Mouse (Mus musculus) frontal cortex, adult (tissue): ENCODE measurements around the gene Grik3.

ENCODE experiments used
- ATAC-seq: cut with Nextera tagmentation; 2 replicates; pipeline ENCODE4 v1.9.2; 2017; ENCODE audit warnings: mild to moderate bottlenecking, moderate library complexity, mixed read lengths; ENCODE audit not compliant: low TSS enrichment

Gene Grik3

DNA sequence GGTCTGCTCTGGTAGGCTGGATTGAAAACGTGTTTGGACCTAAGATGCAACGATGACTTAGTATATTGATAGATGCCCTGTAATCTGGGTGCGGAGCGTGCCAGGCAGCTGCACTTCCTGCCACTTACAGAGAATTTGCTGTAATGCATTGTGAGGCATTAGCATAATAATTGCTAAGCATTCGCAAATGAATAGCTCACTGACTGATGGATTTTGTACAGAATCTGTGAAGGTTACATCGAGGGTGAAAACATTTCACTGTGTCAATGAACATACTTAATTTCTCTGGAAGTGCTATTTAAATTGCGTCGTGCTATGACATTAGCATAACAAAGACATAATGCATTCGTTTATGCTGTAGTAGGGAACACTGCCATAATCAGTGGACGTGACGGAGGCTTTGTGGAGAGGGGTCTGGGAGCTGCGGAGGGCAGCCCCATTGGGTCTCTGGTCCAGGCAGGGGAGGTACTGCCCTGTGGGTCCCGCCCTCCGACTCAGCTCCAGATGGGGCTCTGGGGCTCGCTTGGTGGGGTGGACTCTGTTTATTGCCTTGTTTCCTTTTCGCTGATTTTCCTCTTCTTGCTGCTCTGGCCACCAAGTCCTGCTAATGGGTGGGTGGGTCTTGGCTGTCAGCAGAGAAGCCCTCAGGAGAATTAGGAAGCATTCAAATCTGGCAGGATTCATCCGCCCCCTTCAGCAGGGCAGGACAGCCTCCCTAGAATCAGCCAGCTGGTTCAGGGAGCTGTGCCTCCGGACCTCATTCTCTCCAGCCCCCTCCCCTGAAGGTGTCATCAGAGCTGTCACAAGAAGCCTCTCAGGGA is 54.7 kb downstream of the Grik3 start:
- no peak for ATAC-seq

DNA sequence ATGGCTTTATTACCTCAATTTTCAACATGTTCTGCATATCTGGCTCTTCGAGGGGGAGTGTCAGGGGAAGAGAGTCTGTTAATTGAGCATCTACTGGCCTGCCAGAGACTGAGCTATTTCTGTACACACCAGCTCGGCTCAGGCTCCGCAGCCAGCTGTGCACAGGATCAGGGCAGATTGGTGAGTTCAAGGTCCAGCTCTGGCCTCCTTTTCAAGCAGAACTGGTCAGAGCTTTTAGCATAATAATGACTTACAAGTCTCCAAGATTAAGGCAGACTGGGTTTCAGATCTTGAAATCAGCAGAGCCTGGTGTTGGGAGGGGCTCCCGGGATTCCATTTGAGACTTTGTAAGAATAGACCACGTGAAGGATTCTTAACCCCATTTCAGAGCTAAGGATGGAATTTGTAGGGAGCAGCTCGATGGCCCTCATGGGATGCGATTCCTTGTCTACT is 55.3 kb downstream of the Grik3 start:
- no peak for ATAC-seq

- no peak for ATAC-seq
Measured at GRCm38 (mm10) chr4:125548190-125548589, 57.7 kb downstream of the Grik3 start.

GRCm38 (mm10) chr4:125553754-125554153 is 63.3 kb downstream of the Grik3 start:
- no peak for ATAC-seq

GRCm38 (mm10) chr4:125556405-125557308 is 66.2 kb downstream of the Grik3 start:
- ATAC-seq, result no peak

DNA sequence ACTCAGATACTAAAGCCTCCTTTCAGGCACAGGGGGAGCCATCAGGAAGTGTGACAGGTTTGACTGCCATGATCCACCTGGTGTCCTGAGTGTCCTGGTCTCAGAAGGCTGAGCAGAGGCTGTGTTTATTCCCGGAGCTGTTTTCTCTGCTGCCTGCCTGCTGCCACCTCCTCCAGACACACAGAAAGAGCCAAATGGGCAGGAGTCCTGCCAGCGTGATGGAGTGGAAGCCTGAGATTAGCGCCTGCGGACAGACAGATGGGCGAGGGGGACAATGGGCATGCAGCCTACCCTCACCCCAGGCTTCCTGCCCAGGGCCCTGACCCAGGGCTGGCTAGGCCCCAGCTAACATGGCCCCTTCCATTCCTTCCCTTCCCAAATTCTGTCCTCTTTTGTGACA is 69.1 kb downstream of the Grik3 start:
- ATAC-seq, result no peak

DNA sequence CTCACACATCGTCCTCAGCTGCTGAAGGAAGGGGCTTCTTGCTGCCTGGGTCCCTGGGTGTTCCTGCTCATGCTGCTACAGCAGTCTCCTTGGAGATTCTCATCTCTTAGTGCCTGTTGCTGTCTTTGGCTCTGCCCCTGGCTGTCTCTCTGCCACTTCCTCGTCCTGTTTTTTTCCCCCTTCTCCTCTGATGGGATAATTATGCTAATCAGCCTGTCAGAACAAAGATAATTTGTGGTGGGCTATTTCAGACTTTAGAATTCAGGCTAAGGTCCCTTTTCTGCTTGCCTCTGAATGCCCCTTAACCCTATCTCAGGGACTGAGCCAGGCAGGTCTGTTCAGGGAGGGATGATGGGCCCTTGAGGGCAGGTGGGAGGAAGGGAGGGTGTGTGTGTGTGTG is 70.3 kb downstream of the Grik3 start:
- ATAC-seq, result no peak

DNA sequence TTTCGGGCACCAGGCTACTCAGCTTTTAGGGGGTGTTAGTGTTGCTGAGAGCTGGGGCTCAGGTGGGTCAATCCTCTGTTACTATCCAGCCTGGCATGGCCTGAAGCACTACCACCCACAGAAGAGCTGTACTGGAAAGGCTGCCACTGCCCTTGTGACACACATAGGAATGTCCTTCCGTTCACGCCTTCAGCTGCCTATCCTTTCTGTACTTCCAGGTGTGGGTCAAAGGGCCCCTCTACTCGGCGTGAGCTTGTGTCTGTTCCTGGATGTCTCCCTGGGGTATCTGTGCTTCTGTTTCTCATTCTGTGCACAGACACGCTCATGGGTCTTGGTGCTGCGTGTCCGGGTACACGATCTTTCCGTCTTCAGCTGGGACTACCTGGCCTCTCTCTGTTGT is 73.1 kb downstream of the Grik3 start:
- no peak for ATAC-seq

- ATAC-seq, result no peak
Measured at GRCm38 (mm10) chr4:125564008-125564710, 73.7 kb downstream of the Grik3 start.

DNA sequence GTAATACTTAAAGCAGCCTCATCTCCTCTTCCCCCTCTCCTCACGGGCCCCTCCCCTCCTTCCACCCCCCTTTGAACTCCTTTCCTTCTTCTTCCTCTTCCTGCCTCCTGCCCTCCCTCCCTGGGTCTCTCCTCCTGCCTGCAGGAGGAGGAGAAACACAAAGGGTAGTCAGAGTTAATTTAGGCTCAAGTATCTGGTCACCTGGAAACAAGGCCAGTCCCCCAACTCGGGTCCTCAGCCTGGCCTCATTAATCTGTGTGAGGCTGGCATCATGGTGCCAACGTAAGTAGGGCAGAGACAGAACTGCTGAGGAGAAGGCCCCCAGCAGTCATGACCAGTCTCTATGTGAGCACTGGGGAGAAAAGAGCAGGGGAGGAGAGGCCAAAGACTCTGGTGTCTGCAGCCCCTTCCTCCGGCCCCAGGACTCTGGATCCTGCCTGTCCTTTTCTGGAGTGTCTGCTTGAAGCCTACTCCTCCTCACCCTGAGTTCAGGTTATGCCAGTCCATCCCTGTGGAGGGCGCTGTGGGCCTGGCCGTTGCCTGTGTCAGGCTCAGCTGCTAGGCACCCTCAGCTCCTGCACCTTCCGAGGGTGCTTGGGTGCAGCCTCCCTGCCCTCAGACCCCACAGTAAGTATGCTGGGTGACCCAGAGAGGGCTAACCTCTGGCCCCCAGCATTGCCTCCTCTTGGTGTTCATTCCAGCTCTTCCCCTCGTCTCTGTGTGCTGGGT is 75.4 kb downstream of the Grik3 start:
- no peak for ATAC-seq

- ATAC-seq, result no peak
Measured at GRCm38 (mm10) chr4:125568210-125568609, 77.7 kb downstream of the Grik3 start.

DNA sequence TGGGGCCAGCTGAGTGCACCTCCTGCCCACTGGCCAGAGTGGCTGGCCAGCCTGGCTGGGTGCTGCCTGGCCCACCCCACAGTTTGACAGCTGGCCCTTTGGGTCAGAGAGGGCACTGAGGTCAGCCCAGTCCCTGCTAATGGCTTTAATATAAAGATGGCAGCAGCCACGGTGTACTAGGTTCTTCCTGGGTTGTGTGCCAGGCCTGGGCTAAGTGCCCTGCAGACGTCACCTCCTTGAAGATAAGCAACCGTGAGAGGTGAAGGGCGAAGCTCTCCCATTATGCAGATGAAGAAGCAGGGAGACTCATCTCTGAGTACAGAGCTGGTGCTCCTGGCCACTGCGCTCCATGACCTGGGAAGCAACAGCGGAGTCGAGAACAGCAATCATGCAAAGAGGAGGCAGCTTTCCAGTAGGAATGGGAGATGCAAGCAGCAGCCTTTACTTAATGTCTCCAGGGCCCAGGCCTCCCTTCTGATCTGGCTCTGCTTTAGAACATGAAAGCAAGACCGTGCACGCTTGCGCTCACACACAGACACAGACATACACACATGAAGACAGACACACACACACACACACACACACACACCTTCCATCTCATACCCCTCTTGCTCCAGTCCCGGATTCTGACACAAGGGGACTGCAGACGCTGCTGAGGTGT is 81.3 kb downstream of the Grik3 start:
- no peak for ATAC-seq

GRCm38 (mm10) chr4:125572312-125572663 is 81.8 kb downstream of the Grik3 start:
- no peak for ATAC-seq

DNA sequence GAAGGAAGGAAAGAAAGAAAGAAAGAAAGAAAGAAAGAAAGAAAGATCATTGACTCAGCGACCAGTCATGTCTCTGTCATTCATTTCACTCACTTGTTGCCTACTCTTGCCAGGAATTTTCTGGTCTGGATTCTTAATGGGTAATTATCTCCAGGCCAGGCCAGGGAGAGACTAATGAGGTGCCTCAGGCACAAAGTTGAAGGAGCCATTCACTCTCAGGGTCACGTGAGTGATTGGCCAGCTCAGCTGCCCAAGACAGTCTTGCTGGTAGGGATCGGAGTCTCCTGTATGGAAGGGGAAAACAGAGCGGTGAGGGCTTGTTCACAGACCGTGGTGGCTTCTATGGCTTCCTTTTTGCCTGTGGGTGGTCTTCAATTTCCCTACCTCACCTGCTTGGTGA is 82.5 kb downstream of the Grik3 start:
- no peak for ATAC-seq

DNA sequence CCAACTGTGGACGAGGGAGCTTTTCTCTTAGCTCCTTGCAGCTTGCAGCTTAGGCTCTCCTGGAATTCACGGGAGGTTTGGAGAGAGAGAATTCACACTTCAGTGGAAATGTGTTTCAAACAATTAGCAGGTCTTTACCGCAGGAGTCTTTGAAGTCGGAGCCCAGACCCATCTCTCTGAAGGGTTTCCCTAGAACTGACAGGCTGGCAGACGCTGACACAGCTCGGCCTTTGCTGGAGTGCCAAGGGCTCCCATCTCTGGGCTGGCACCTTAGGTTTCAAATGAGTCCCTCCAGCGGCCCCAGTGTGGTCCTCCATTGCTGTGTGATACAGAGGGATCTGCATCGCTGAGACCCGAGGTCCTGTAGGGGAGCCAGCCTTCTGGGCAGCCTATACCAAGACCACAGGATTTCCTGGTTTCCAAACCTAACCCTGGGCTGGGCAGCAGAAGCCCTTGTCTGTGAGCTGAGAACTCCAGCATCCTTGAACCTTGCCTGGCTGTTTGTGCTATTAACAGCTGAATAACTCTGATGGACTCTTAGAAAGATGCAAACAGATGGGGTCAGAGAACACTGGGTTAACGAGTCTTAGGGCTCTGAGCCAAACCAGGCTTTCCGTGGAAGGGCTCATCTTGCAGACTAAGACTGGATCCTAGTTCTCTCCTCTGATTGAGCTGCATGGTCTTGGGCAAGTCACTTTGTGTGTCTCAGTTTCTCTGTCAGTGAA is 83.6 kb downstream of the Grik3 start:
- ATAC-seq, result no peak

DNA sequence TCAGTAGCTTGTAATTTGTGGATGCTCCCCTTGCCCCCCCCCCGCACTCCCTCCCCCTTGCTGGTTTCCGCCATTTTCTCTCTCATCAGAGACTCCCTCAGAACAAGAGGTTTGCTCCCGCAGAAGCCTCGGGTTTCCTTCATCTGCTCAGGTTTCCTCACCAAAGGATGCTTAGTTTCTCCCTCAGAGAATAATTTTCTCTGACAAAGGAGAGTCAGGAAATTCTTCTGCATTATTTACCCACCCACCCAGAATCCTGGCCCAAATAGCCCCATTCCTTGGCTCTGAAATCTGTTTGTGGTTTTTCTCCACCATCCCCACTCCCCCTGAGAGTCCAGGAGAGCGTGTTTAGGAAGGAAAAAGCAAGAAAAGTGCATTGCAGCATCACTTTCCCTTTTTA is 89.8 kb downstream of the Grik3 start:
- no peak for ATAC-seq

GRCm38 (mm10) chr4:125583272-125583671 is 92.8 kb downstream of the Grik3 start:
- no peak for ATAC-seq

GRCm38 (mm10) chr4:125583935-125584334 is 93.4 kb downstream of the Grik3 start:
- no peak for ATAC-seq

GRCm38 (mm10) chr4:125584676-125585075 is 94.2 kb downstream of the Grik3 start:
- ATAC-seq, result no peak

DNA sequence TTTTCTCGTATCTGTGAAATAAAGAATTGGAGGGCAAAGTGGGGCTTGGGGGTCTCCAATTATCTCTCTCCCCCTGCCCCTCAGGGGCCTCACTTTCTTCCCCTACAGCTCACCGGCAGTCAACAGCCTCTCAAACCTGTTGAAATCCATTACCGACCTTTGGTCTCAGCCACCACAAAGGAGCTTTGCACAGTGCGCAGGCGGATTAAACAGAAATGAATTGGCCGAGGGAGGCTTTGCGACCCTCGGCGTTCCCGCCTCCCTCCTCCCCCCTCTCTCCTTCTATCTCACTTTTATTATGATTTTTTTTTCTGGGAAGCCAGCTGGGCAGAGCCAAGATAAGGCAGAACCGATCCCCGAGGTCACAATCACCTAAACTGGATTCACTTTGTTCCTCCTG is 97.1 kb downstream of the Grik3 start:
- no peak for ATAC-seq
